Mouse (Mus musculus): Measurements from ENCODE around the gene Rtkn. TPM values are rescaled to one million over a fixed set of nuclear protein-coding genes. Genes with fewer than 3 reads are reported as not detected.
A peak's percentile ranks its signal among the peaks of the same experiment; 100 is the strongest.

Rtkn gene
- total and polyA plus RNA-seq, 3 experiments, result 0.47 to 1.3 (median 0.68) TPM

- TF ChIP-seq ZMIZ1 (IDR thresholded peaks at IDR 0.05; ENCODE audit: low read depth, low read length) (peak; percentile 93), RCOR1 (conservative IDR thresholded peaks at IDR 0.05; ENCODE audit: low read depth, low read length) (no peak), ZNF384 (IDR thresholded peaks at IDR 0.05; ENCODE audit: low read depth, low read length) (no peak), JUN (IDR thresholded peaks at IDR 0.05; ENCODE audit: insufficient read depth, low read depth, low read length) (no peak), UBTF (IDR thresholded peaks at IDR 0.05; ENCODE audit: low read depth, low read length) (peak; percentile 58; the same call in 1 of the 2 replicates), MEF2A (IDR thresholded peaks at IDR 0.05; ENCODE audit: borderline replicate concordance, low read depth, low read length) (0 out of 2 replicates have a peak, but pooled peaks have one; percentile 32), SIN3A (IDR thresholded peaks at IDR 0.05; ENCODE audit: low read length) (no peak; the same call in none of the 2 replicates), ETS1 (conservative IDR thresholded peaks at IDR 0.05; ENCODE audit: low read depth, low read length) (no peak), KAT2A (IDR thresholded peaks at IDR 0.05; ENCODE audit: insufficient replicate concordance, low read length) (no peak), MAFK (IDR thresholded peaks at IDR 0.05; ENCODE audit: insufficient replicate concordance, low read length) (no peak), NRF1 (IDR thresholded peaks at IDR 0.05; ENCODE audit: low read depth, low read length) (peak; percentile 56), PAX5 (IDR thresholded peaks at IDR 0.05; ENCODE audit: low read length) (no peak), ZC3H11A (IDR thresholded peaks at IDR 0.05; ENCODE audit: low read depth, low read length) (no peak), TCF12 (IDR thresholded peaks at IDR 0.05; ENCODE audit: low read depth, low read length) (peak; percentile 39; the same call in 1 of the 2 replicates), TBP (conservative IDR thresholded peaks at IDR 0.05; ENCODE audit: low read depth, low read length) (0 out of 2 replicates have a peak, but pooled peaks have one; percentile 44), BHLHE40 (IDR thresholded peaks at IDR 0.05; ENCODE audit: low read depth, low read length) (no peak), NELFE (IDR thresholded peaks at IDR 0.05; ENCODE audit: low read depth, low read length) (peak; percentile 14), POLR2AphosphoS2 (IDR thresholded peaks at IDR 0.05; ENCODE audit: low read depth, low read length) (peak; percentile 44; the same call in 1 of the 2 replicates), ZKSCAN1 (IDR thresholded peaks at IDR 0.05; ENCODE audit: borderline replicate concordance, low read depth, low read length) (no peak), ELF1 (IDR thresholded peaks at IDR 0.05; ENCODE audit: low read depth, low read length) (0 out of 2 replicates have a peak, but pooled peaks have one; percentile 12)
These were observed 14.1 kb upstream of the Rtkn start, which contains the start of gene Wbp1 (continued) for GRCm38 (mm10) chr6:83120930-83121862.

All from CH12.LX (cell line).